Mouse (Mus musculus) right cerebral cortex, adult 18-20 months (tissue): Measurements from ENCODE around the gene Nudt4.
A peak's percentile ranks its signal among the peaks of the same experiment; 100 is the strongest.
"Not testable (repeated sequence)": the region's sequence is repeated elsewhere in the genome, so short reads cannot be mapped to it uniquely, and the experiment has no call there.

ENCODE experiments used
- DNase-seq: peaks from one replicate; pipeline ENCODE4 v3.0.0; 2022; ENCODE audit warnings: mixed read lengths

The Nudt4 gene

GRCm38 (mm10) chr10:95566786-95567185, 2.8 kb upstream of the Nudt4 start:
- DNase-seq, result no peak

- DNase-seq, result no peak
Observed at GRCm38 (mm10) chr10:95565156-95565854, 1.4 kb upstream of the Nudt4 start.

- peak; percentile 26 for DNase-seq
Observed at GRCm38 (mm10) chr10:95562859-95563841, 796 bp downstream of the Nudt4 start.

- no peak for DNase-seq
Observed at GRCm38 (mm10) chr10:95562395-95562794, 1.6 kb downstream of the Nudt4 start.

GRCm38 (mm10) chr10:95561616-95562015, 2.3 kb downstream of the Nudt4 start:
- DNase-seq, result no peak

GRCm38 (mm10) chr10:95560394-95560983, 3.5 kb downstream of the Nudt4 start:
- DNase-seq, result peak; percentile 30

GRCm38 (mm10) chr10:95559426-95559825, 4.5 kb downstream of the Nudt4 start:
- no peak for DNase-seq

GRCm38 (mm10) chr10:95557337-95557828, 6.6 kb downstream of the Nudt4 start:
- no peak for DNase-seq

GRCm38 (mm10) chr10:95555866-95556265, 8.1 kb downstream of the Nudt4 start:
- DNase-seq, result no peak

- no peak for DNase-seq
Observed at GRCm38 (mm10) chr10:95552326-95552725, 11.6 kb downstream of the Nudt4 start.

- no peak for DNase-seq
Observed at GRCm38 (mm10) chr10:95551752-95552151, 12.2 kb downstream of the Nudt4 start.

GRCm38 (mm10) chr10:95550506-95550905, 13.4 kb downstream of the Nudt4 start:
- no peak for DNase-seq

- not testable (repeated sequence) for DNase-seq
Observed at GRCm38 (mm10) chr10:95549080-95549479, 14.9 kb downstream of the Nudt4 start.

- no peak for DNase-seq
Observed at GRCm38 (mm10) chr10:95548154-95548826, 15.7 kb downstream of the Nudt4 start.

GRCm38 (mm10) chr10:95546178-95546577, 17.8 kb downstream of the Nudt4 start:
- no peak for DNase-seq

GRCm38 (mm10) chr10:95545051-95545450, 18.9 kb downstream of the Nudt4 start:
- no peak for DNase-seq

- DNase-seq, result peak; percentile 17
Observed at GRCm38 (mm10) chr10:95544651-95545050, 19.3 kb downstream of the Nudt4 start.

GRCm38 (mm10) chr10:95544004-95544403, 19.9 kb downstream of the Nudt4 start:
- no peak for DNase-seq

GRCm38 (mm10) chr10:95543377-95543776, 20.6 kb downstream of the Nudt4 start:
- DNase-seq, result no peak

GRCm38 (mm10) chr10:95542916-95543315, 21.0 kb downstream of the Nudt4 start:
- DNase-seq, result no peak

- DNase-seq, result no peak
Observed at GRCm38 (mm10) chr10:95539841-95540240, 24.1 kb downstream of the Nudt4 start.

GRCm38 (mm10) chr10:95539260-95539659, 24.7 kb downstream of the Nudt4 start:
- no peak for DNase-seq

GRCm38 (mm10) chr10:95536222-95536541, 27.8 kb downstream of the Nudt4 start:
- DNase-seq, result no peak
